In the genomic region with DNA sequence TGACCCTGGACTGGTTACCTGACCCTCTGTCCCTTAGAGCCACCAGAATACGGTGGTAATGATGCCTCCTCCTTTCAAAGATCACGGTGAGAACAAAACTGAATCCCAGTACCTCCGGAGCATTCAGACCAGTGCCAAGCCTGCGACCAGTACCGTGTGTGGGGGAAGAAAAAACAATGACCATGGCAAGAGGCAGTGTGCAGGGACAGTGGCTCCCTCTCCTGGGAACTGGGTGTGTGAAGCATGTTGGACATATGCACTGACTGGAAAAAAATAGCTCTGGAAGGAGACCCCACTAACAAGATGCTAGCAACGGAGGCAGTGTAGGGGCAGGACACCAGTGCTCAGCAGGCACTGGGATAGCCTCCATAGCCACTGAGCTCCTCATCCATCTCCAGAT, we compare ENCODE assay signal across 18 mouse cellular contexts.
DNase-seq lines count a peak whose midpoint lies in the region; ATAC-seq and TF ChIP-seq lines count a peak whose summit lies in the region.
"Had no signal": no experiment of that assay in that cellular context is flagged by ENCODE, and none has a peak within 500 bp of the region (broad histone marks: within the 10 kb centered on the region; RNA-seq: fewer than 3 reads in every experiment).

No protein-coding gene starts in this region.

- H3K9me3 ChIP-seq in forebrain, postnatal 0 days (ENCODE audit: low read length) = no peaks in the 10 kb centered on the region
- H3K9me3 ChIP-seq in forebrain, embryonic 11.5 days (ENCODE audit: control insufficient read depth, low read length) = no peaks in the 10 kb centered on the region
- H3K9me3 ChIP-seq in midbrain, embryonic 12.5 days = no peaks in the 10 kb centered on the region
- H3K9me3 ChIP-seq in midbrain, embryonic 13.5 days = no peaks in the 10 kb centered on the region; the same call in 1 of the 2 replicates
- no peaks in the 10 kb centered on the region for H3K9me3 ChIP-seq in midbrain, embryonic 15.5 days
- H3K9me3 ChIP-seq in stomach, postnatal 0 days (ENCODE audit: control insufficient read depth, low read length) = no peaks in the 10 kb centered on the region
- H3K9me3 ChIP-seq: embryonic facial prominence, embryonic 12.5 days; heart, embryonic 10.5 days; kidney, embryonic 15.5 days; liver, embryonic 13.5 days had no signal

- H3K9ac ChIP-seq in forebrain, postnatal 0 days = no peak overlapping the region
- no peak overlapping the region for H3K9ac ChIP-seq in forebrain, embryonic 11.5 days (ENCODE audit: low read length)
- H3K9ac ChIP-seq in midbrain, embryonic 12.5 days (replicated peaks) = no peak overlapping the region
- no peak overlapping the region for H3K9ac ChIP-seq in midbrain, embryonic 13.5 days (replicated peaks)
- H3K9ac ChIP-seq in midbrain, embryonic 15.5 days = no peak overlapping the region
- H3K9ac ChIP-seq in stomach, postnatal 0 days (ENCODE audit: low read length) = no peak overlapping the region
- H3K9ac ChIP-seq: embryonic facial prominence, embryonic 12.5 days; kidney, embryonic 15.5 days; liver, embryonic 13.5 days had no signal

- peak; percentile 38 for TF ChIP-seq CTCF in forebrain, postnatal 0 days (IDR thresholded peaks at IDR 0.05; ENCODE audit: low read depth)
- peak; percentile 48 for TF ChIP-seq CTCF in stomach, postnatal 0 days (IDR thresholded peaks at IDR 0.05; ENCODE audit: low read depth)

- no peaks in the 10 kb centered on the region for H3K4me1 ChIP-seq in forebrain, postnatal 0 days (ENCODE audit: insufficient read depth)
- H3K4me1 ChIP-seq in forebrain, embryonic 11.5 days (replicated peaks; ENCODE audit: control insufficient read depth, insufficient read depth, low read length) = peaks cover 3% of the 10 kb centered on the region; the same call in 1 of the 2 replicates
- H3K4me1 ChIP-seq in midbrain, embryonic 12.5 days = peaks cover 18% of the 10 kb centered on the region
- H3K4me1 ChIP-seq in midbrain, embryonic 13.5 days (replicated peaks) = peaks cover 42% of the 10 kb centered on the region
- H3K4me1 ChIP-seq in midbrain, embryonic 15.5 days = peaks cover 32% of the 10 kb centered on the region
- no peaks in the 10 kb centered on the region for H3K4me1 ChIP-seq in stomach, postnatal 0 days (replicated peaks; ENCODE audit: control insufficient read depth, insufficient read depth)
- H3K4me1 ChIP-seq: embryonic facial prominence, embryonic 12.5 days; heart, embryonic 10.5 days; kidney, embryonic 15.5 days; liver, embryonic 13.5 days had no signal

- H3K27me3 ChIP-seq in forebrain, postnatal 0 days (ENCODE audit: insufficient read depth, low read length) = no peaks in the 10 kb centered on the region
- H3K27me3 ChIP-seq in forebrain, embryonic 11.5 days (ENCODE audit: control insufficient read depth, insufficient read depth, low read length) = no peaks in the 10 kb centered on the region
- H3K27me3 ChIP-seq in midbrain, embryonic 12.5 days = no peaks in the 10 kb centered on the region
- no peaks in the 10 kb centered on the region for H3K27me3 ChIP-seq in midbrain, embryonic 13.5 days
- H3K27me3 ChIP-seq in midbrain, embryonic 15.5 days (replicated peaks) = no peaks in the 10 kb centered on the region
- no peaks in the 10 kb centered on the region for H3K27me3 ChIP-seq in stomach, postnatal 0 days (ENCODE audit: control insufficient read depth, insufficient read depth, low read length)
- H3K27me3 ChIP-seq: CH12.LX; embryonic facial prominence, embryonic 12.5 days; kidney, embryonic 15.5 days; liver, embryonic 13.5 days had no signal

- no peak overlapping the region for H3K4me2 ChIP-seq in forebrain, postnatal 0 days (ENCODE audit: low read depth)
- H3K4me2 ChIP-seq in forebrain, embryonic 11.5 days (ENCODE audit: low read depth, low read length, severe bottlenecking) = no peak overlapping the region
- no peak overlapping the region for H3K4me2 ChIP-seq in midbrain, embryonic 12.5 days (replicated peaks)
- no peak overlapping the region for H3K4me2 ChIP-seq in midbrain, embryonic 13.5 days (replicated peaks)
- H3K4me2 ChIP-seq in midbrain, embryonic 15.5 days = no peak overlapping the region
- H3K4me2 ChIP-seq in stomach, postnatal 0 days (replicated peaks; ENCODE audit: low read depth) = no peak overlapping the region
- H3K4me2 ChIP-seq: embryonic facial prominence, embryonic 12.5 days; kidney, embryonic 15.5 days; liver, embryonic 13.5 days had no signal

- no peak overlapping the region for H3K4me3 ChIP-seq in forebrain, postnatal 0 days (ENCODE audit: low read depth, low read length)
- H3K4me3 ChIP-seq in forebrain, embryonic 11.5 days (ENCODE audit: low read depth, low read length) = no peak overlapping the region
- no peak overlapping the region for H3K4me3 ChIP-seq in midbrain, embryonic 12.5 days
- H3K4me3 ChIP-seq in midbrain, embryonic 13.5 days (replicated peaks) = no peak overlapping the region
- H3K4me3 ChIP-seq in midbrain, embryonic 15.5 days = no peak overlapping the region
- no peak overlapping the region for H3K4me3 ChIP-seq in stomach, postnatal 0 days (ENCODE audit: low read depth, low read length)
- H3K4me3 ChIP-seq: embryonic facial prominence, embryonic 12.5 days; heart, embryonic 10.5 days; kidney, embryonic 15.5 days; liver, embryonic 13.5 days had no signal

- no peak for DNase-seq in forebrain, postnatal 0 days
- DNase-seq in forebrain, embryonic 11.5 days (ENCODE audit: low spot score) = no peak
- DNase-seq in stomach, postnatal 0 days (ENCODE audit: low spot score) = no peak
- DNase-seq: adrenal gland, postnatal 36 days; gastrocnemius, postnatal 10 days; heart, postnatal 4 days; layer of hippocampus, adult 9-11 months; liver, embryonic 13.5 days; lung, postnatal 10 days had no signal

- no peaks in the 10 kb centered on the region; the same call in 1 of the 2 replicates for H3K36me3 ChIP-seq in forebrain, postnatal 0 days (ENCODE audit: insufficient read depth)
- H3K36me3 ChIP-seq in forebrain, embryonic 11.5 days (ENCODE audit: control insufficient read depth, insufficient read depth, low read length) = peaks cover 2% of the 10 kb centered on the region; the same call in 1 of the 2 replicates
- peaks cover 37% of the 10 kb centered on the region for H3K36me3 ChIP-seq in midbrain, embryonic 12.5 days
- peaks cover 34% of the 10 kb centered on the region for H3K36me3 ChIP-seq in midbrain, embryonic 13.5 days
- H3K36me3 ChIP-seq in midbrain, embryonic 15.5 days (replicated peaks) = no peaks in the 10 kb centered on the region
- no peaks in the 10 kb centered on the region for H3K36me3 ChIP-seq in stomach, postnatal 0 days (ENCODE audit: control insufficient read depth, insufficient read depth, low read length)
- H3K36me3 ChIP-seq: embryonic facial prominence, embryonic 12.5 days; heart, embryonic 10.5 days; kidney, embryonic 15.5 days; liver, embryonic 13.5 days had no signal

- ATAC-seq in forebrain, postnatal 0 days = peak; percentile 36; the same call in 1 of the 2 replicates
- no peak for ATAC-seq in forebrain, embryonic 11.5 days (replicated peaks; ENCODE audit: low FRiP score)
- no peak for ATAC-seq in midbrain, embryonic 12.5 days (ENCODE audit: low FRiP score, low read depth)
- ATAC-seq in midbrain, embryonic 13.5 days = no peak
- peak; percentile 26; the same call in 1 of the 2 replicates for ATAC-seq in midbrain, embryonic 15.5 days (replicated peaks)
- ATAC-seq in stomach, postnatal 0 days (ENCODE audit: low FRiP score, low TSS enrichment) = no peak
- ATAC-seq in inflammation-experienced regulatory T-cells, adult 6 months = no peak
- ATAC-seq: activated CD4-positive, CD25-positive, alpha-beta regulatory T cell, adult 4 months had no signal

- 0 out of 2 replicates have a peak overlapping the region, but pooled peaks have one; percentile 0 for H3K27ac ChIP-seq in forebrain, postnatal 0 days (ENCODE audit: low read depth, low read length)
- no peak overlapping the region for H3K27ac ChIP-seq in forebrain, embryonic 11.5 days (ENCODE audit: low read depth, low read length)
- peak overlapping the region; percentile 27; the same call in 1 of the 2 replicates for H3K27ac ChIP-seq in midbrain, embryonic 12.5 days (replicated peaks)
- no peak overlapping the region; the same call in 1 of the 2 replicates for H3K27ac ChIP-seq in midbrain, embryonic 13.5 days
- H3K27ac ChIP-seq in midbrain, embryonic 15.5 days = peak overlapping the region; percentile 27
- H3K27ac ChIP-seq in stomach, postnatal 0 days (replicated peaks) = no peak overlapping the region
- H3K27ac ChIP-seq: embryonic facial prominence, embryonic 12.5 days; heart, embryonic 10.5 days; kidney, embryonic 15.5 days; liver, embryonic 13.5 days had no signal

- TF ChIP-seq EP300 in stomach, postnatal 0 days (optimal IDR thresholded peaks at IDR 0.05) = no peak

- WGBS in forebrain, postnatal 0 days = 53% methylated on average over 6 of the region's 6 CpGs
- WGBS in forebrain, embryonic 11.5 days = 74% methylated on average over 6 of the region's 6 CpGs
- 64% methylated on average over 6 of the region's 6 CpGs for WGBS in midbrain, embryonic 12.5 days
- 60% methylated on average over 6 of the region's 6 CpGs for WGBS in midbrain, embryonic 13.5 days
- 62% methylated on average over 6 of the region's 6 CpGs for WGBS in midbrain, embryonic 15.5 days
- 56% methylated on average over 6 of the region's 6 CpGs for WGBS in stomach, postnatal 0 days

Comparison
In these comparisons a context has a peak if more than half of its experiments do, and no peak if none do; other contexts are left out.
1. ATAC-seq: peak in forebrain, postnatal 0 days (single experiment) and midbrain, embryonic 15.5 days (single experiment); none in forebrain, embryonic 11.5 days (single experiment), midbrain, embryonic 12.5 days (single experiment), midbrain, embryonic 13.5 days (single experiment), stomach, postnatal 0 days (single experiment) and inflammation-experienced regulatory T-cells, adult 6 months (single experiment).
2. H3K27ac ChIP-seq: peak in forebrain, postnatal 0 days (single experiment), midbrain, embryonic 12.5 days (single experiment) and midbrain, embryonic 15.5 days (single experiment); none in forebrain, embryonic 11.5 days (single experiment), midbrain, embryonic 13.5 days (single experiment) and stomach, postnatal 0 days (single experiment).